Mouse (Mus musculus): ENCODE data around the gene Cmtm5.
A peak's percentile ranks its signal among the peaks of the same experiment; 100 is the strongest.
"Not testable (repeated sequence)": the region's sequence is repeated elsewhere in the genome, so short reads cannot be mapped to it uniquely, and the experiment has no call there.

Gene Cmtm5

DNA sequence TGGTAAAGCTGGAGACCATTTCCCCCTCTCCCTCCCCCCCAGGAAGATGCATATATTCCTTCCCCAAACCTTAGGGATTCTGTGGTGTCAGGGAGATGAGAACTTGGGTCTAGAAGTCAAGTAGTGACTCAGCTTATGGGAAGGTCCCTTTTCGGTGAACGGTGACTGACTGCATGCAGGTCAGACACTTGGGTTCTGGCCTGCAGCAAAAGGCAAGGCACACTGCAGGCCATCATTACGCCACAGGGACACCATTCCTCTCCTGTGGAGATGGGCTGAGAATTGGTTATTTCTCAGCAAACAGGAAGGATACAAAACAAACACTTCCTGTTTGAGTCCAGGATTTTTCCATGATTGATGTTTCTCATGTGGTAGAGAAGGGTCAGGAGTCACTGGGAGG, 23.1 kb downstream of the Cmtm5 start:
- DNase-seq (ENCODE audit: low spot score in 2 of 2): no peak

DNA sequence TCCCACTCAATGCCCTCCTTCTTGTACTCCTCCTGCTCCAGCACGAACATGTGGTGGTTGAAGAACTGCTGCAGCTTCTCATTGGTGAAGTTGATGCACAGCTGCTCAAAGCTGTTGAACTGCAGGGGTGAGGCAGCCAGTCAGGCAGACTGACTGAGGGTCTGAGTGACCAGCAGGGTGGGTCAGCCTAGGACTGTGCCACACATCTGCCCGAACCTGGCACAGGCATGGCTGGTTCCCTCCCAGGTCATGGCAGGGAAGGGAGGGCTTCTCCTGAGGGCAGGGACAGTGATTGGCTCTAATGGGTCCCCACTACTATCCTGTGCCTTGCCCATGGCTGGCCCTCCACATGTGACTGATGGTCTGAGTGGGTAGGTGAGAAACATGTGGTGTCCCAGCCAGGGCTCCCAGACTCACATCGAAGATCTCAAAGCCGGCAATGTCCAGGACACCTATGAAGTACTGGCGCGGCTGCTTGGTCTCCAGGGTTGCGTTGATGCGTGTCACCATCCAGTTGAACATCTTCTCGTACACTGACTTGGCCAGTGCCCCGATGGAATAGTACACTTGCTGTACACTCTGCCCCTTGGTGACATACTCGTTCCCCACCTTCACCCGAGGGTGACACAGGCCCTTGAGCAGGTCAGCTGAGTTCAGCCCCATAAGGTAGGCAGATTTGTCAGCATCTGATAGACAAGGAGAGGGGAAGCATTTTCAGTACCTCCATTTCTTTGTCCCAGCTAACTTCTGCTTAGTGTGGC, 24.0 kb downstream of the Cmtm5 start:
- DNase-seq (ENCODE audit: low spot score in 2 of 2): not testable (repeated sequence)

DNA sequence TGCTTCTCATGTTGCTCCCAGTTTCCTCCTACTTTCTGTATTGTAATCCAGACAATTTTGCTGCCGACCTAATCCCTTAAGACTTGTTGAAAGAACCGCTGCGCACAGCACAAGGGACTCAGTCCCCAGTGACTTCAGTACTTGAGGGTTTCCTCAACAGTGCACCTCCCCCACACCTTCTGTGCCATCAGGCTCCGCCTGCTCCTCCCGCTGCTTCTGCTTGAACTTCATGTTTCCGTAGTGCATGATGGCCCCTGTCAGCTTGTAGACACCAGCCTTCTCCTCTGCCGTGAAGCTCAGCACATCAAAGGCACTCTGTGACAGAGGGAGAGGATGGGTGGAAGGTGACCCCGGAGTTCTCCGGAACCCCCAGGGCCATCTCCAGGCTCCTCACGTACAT, 24.7 kb downstream of the Cmtm5 start:
- DNase-seq (ENCODE audit: low spot score in 2 of 2): peak; percentile 54 to 56

DNA sequence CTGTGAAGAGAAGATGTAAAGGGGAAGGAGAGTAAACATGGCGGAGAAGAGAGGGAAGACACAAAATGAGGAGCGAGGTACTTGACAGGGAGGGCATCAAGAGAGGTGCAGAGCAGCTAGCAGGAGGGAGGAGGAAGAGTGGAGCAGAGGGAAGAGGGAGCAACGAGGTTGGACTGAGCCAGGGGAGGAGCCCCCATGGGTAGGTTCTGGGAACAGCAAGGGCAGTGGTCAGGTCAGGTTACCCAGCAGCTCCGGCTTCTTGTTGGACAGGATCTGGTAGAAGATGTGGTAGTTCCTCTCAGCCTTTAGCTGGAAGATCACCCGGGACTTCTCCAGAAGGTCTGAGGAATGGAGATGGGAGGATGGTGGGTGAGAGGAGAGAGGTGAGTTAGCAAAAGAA, 25.4 kb downstream of the Cmtm5 start:
- no peak for DNase-seq (ENCODE audit: low spot score in 2 of 2)

DNA sequence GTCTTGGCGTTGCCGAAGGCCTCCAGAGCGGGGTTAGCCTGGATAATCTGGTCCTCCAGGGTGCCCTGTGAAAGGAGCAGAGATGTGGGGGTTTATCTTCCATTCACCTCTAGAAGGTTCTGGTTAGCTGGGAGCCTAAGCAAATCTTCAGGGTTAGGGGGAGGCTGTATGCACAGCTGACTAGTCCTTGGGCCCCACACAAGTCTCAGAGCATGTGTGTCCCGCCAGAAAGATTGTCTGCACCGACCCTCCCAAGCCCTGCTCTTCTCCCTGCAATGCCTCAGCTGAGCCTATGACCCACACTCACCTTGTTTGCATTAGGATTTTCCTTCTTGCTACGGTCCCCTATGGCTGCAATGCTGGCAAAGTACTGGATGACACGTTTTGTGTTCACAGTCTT, 26.7 kb downstream of the Cmtm5 start:
- no peak for DNase-seq (ENCODE audit: low spot score in 2 of 2)

DNA sequence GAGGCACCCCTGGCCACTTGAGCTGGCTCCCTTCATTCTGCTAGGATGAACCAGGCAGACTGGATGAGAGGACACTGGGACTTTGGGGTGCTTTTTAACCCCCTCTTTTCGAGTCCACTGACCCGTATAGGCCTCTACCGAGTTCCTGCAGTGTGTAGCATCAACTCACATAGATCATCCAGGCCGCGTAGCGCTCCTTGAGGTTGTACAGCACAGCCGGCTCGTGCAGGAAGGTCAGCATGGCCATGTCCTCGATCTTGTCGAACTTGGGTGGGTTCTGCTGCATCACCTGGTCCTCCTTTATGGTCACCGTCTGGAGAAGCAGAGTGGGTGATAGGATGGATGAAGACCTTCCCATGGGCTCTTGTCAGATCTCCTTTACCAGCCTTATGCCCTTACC, 27.7 kb downstream of the Cmtm5 start:
- DNase-seq (ENCODE audit: low spot score in 2 of 2): no peak

DNA sequence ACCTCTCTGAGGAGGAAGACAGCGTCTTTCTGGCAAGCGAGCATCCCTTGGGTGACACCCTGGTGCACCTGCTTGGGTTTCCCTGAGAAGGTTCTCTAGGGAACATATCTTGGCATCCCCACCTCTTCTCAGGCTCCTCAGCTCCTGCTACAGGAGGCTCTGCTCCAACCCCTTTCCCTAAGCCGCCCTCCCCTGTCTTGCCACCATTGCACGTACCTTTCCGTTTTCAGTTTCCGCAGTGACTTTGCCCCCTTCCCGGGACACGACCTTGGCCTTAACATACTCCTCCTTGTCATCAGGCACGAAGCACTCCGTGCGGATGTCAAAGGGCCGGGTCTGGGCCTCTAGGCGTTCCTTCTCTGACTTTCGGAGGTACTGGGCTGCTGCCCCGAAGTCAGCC, 29.0 kb downstream of the Cmtm5 start:
- no peak for DNase-seq (ENCODE audit: low spot score in 2 of 2)

DNA sequence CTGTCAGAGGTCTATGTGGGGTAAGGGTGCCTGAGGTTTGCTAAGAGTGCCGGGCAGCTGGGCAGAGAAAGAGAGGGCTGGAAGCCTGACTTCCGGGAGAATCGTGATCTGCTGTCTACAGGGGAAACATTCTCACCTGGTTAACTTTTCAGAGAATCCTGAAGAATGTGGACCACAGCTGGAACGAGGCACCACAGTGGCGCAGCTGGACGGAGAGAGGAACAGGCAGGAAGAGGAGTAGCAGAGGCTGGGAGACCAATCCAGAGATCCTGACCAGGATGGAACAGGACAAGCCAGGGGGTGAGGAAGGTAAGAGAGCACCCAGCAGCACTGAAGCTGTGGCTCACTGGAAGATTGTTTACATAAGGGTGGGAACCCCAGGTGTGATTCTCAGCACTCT, 29.6 kb downstream of the Cmtm5 start:
- DNase-seq (ENCODE audit: low spot score in 2 of 2): no peak

DNA sequence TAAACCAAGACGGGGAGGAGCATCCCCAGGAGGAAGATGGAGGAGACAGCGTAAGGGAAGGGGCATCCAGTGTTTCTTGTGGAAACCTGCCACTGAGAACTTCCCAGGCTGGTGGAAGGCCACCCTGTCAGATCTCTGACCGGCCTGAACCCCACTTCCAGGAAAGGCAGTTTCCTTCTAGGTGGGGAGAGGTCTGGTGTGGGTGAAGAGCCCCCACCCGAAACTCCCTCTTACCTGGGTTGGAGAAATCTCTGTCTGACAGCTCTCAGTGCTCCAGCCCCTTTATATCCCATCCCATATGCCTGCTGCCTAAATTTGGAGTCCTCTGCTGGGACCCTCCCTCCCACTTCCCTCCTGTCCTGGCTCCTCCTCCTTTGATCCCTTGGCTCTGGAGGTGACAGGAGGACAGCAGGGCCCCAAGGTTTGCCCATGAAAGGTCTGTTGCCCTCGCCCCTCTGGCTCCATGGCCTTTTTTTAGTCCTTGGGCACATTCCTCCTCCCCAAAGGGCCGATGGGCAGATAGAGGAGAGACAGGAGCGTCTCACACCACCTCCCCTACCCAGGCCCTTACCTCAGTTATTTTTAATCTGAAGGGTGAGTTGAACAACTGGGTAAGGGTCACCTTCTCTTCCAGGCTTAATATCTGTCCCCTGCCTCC, 30.4 kb downstream of the Cmtm5 start, which contains the start of gene Myh6:
Gene Myh6 (minus strand): TSS at position 608 of the 658 bp plus-strand sequence.
- DNase-seq (ENCODE audit: low spot score in 2 of 2): no peak

DNA sequence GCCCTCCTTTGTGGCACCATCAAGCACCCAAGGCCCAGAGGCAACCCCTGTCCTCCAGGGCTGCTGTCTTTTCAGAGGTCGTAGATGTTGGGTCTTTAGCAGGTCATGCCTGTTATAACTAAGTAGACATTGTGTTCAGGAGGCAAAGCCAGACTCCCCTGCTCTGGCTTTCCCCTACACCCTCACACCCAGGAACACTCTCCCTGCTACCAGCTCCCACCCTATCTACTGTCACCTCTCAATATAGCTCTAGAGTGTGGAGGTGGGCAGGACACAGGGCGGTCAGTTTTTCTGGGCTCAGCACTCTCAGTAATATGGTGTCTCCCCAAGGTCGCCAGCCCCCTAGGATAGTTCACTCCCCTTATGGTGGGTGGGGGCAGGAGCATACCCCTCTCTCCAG, 31.8 kb downstream of the Cmtm5 start:
- DNase-seq (ENCODE audit: low spot score in 2 of 2): no peak

DNA sequence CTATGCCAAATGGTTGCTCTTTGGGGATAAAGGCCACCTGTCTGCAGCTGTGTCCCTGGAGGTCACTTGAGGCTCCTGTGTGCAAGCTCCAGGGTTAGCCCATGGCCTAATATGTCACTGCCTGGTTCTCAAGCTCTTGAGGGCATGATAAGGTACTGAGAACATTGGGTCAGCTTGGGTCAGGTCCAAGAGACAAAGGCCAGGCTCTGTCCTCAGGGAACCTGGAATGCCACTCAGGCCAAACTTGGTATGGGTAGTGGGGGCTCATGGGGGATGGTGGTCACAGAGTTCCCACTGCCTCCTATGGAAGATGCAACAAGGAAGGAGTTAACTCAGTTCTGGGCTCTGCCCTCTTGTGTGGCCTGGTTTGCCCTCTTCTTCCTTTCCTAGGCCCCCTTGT, 32.3 kb downstream of the Cmtm5 start:
- DNase-seq (ENCODE audit: low spot score in 2 of 2): no peak

DNA sequence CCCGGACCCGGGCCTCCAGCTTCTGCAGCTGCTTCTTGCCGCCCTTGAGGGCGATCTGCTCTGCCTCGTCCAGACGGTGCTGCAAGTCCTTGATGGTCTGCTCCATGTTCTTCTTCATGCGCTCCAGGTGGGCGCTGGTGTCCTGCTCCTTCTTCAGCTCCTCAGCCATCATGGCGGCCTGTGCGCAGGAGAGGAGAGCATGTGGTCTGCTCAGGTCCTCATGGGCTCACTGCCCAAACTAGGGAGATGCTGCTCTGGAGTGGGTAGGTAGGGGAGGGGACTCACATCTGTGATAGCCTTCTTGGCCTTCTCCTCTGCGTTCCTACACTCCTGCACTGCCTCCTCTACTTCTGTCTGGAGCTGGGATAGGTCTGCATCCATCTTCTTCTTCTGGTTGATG, 36.7 kb downstream of the Cmtm5 start:
- not testable (repeated sequence) for DNase-seq (ENCODE audit: low spot score in 2 of 2)

DNA sequence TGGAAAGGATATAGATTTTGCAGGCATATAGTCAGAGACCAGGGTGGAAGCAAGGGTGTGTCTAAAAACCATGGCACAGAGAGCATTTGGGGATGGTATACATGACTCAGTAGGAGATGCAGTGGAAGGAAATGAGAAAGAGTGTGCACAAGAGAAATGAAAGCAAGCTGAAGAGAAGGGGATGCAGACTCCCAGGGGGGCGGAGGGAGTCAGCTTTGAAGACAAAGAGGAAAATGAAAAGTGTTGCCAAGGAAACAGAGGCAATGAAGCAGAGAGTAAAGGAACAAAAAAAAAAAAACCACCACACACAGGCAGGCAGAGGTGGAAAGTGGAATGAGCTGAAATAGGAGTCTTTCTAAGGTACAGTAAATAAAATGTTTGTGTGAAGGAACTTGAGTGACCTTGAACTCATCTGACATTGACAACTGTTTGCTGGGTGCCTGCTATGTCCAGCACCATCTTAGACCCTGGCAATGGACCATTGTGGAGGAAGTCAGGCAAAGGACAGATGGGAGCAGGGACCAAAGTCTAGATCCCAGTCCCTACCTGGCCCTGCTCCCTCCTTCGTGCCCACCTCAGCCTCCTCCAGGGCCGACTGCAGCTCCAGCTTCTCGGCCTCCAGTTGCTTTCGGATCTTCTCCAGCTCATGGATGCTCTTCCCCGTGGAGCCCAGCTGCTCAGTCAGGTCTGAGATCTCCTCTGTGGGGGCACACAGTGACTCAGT, 38.2 kb downstream of the Cmtm5 start:
- DNase-seq (ENCODE audit: low spot score in 2 of 2): peak; percentile 73 to 77

DNA sequence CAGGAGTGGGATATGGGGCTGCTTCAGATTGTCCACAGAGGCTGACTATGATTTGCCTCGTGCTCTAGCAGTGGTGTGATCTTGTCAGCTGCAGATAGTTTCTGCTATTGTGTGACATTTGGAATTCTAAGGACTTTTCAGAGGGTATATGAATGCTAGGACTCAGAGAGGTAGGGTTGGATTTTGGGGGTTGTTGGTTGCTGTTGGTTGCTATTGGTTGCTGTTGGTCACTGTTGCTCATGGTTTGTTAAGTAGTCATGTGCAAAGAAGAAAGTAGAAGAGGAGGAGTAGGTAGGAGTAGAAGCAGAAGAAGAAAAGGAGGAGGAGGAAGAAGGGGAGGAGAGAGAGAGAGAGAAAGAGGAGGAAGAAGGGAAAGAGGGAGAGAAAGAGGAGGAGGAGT, 40.6 kb downstream of the Cmtm5 start, which contains the start of gene Gm17428:
Gene Gm17428 (plus strand): TSS at position 301 of the 400 bp plus-strand sequence.
- DNase-seq (ENCODE audit: low spot score in 2 of 2): no peak

DNA sequence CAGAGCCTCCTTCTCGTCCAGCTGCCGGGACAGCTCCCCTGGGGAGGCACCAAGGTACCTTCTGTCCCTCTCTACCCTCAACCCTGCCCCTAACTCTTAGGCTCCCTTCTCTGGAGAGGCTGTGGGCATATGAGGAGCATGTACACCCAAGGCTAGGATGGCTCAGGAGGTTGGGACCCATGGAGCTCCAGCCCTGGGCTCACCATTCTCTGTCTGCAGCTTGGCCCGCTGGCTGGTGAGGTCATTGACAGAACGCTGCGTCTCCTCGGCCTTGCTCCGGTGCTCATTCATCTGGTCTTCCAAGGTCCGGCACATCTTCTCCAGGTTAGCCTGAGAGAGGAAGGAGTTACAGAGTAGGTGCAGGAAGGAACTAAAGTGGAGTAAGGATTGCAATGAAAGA, 42.6 kb downstream of the Cmtm5 start:
- no peak for DNase-seq (ENCODE audit: low spot score in 2 of 2)

DNA sequence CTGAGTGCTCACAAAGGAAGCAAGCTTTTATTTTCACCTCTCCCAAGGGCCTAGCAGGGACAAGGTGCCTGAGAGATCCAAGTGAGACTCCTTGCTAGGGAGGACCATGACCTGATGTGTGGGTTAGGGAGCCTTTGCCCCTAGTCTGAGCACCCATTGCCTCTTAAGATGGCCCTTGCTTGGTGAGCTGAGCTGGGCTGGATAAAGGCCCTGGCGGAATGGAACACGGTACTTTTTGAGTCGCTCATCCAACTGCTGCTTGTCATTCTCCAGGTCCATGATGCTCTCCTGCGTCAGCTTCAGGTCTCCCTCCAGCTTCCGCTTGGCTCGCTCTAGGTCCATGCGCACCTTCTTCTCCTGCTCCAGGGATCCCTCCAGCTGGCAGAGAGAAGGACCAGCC, 45.9 kb downstream of the Cmtm5 start:
- no peak for DNase-seq (ENCODE audit: low spot score in 2 of 2)

DNA sequence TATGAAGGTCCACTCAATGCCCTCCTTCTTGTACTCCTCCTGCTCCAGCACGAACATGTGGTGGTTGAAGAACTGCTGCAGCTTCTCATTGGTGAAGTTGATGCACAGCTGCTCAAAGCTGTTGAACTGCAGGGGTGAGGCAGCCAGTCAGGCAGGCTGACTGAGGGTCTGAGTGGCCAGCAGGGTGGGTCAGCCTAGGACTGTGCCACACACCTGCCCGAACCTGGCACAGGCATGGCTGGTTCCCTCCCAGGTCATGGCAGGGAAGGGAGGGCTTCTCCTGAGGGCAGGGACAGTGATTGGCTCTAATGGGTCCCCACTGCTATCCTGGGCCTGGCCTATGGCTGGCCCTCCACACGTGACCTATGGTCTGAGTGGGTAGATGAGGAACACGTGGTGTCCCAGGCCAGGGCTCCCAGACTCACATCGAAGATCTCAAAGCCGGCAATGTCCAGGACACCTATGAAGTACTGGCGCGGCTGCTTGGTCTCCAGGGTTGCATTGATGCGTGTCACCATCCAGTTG, 52.4 kb downstream of the Cmtm5 start:
- DNase-seq (ENCODE audit: low spot score in 2 of 2): not testable (repeated sequence)

Measured in right cerebral cortex, postnatal 10 days (tissue).